Mouse (Mus musculus): ENCODE results near the gene Selenow. TPM values are rescaled to one million over a fixed set of nuclear protein-coding genes. Genes with fewer than 3 reads are reported as not detected.
A peak's percentile ranks its signal among the peaks of the same experiment; 100 is the strongest.

Gene Selenow
- total RNA-seq, 1 experiment from 2014 or later, result 42.8 TPM

GRCm38 (mm10) chr7:15914751-15915150 lies 7.5 kb downstream of the Selenow start:
- no peak for ATAC-seq (replicated peaks; ENCODE audit: insufficient number of reproducible peaks, low FRiP score, low TSS enrichment, poor library complexity, severe bottlenecking)

DNA sequence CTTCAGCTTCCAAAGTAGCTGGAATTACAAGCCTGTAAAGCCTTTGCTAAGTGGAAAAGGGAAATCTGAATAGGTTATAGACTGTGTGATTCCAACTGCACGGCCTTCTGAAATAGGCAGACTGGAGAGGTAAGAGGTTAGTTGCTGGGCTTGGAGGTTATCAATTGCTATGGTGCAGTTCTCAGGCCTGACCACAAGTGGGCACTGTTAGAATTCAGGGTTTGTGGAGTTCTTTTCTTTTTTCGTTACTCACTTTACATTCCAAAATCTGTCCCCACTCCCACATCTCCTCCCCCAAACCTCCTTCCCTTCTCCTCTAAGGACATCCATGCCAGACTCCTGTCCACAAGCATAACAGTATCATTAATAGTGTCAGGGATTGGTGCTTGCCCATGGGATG lies 8.0 kb downstream of the Selenow start:
- ATAC-seq (replicated peaks; ENCODE audit: insufficient number of reproducible peaks, low FRiP score, low TSS enrichment, poor library complexity, severe bottlenecking), result peak; percentile 76

- peak; percentile 46; the same call in 1 of the 2 replicates for ATAC-seq (replicated peaks; ENCODE audit: insufficient number of reproducible peaks, low FRiP score, low TSS enrichment, poor library complexity, severe bottlenecking)
Observed at GRCm38 (mm10) chr7:15912183-15912582, 10.0 kb downstream of the Selenow start.

DNA sequence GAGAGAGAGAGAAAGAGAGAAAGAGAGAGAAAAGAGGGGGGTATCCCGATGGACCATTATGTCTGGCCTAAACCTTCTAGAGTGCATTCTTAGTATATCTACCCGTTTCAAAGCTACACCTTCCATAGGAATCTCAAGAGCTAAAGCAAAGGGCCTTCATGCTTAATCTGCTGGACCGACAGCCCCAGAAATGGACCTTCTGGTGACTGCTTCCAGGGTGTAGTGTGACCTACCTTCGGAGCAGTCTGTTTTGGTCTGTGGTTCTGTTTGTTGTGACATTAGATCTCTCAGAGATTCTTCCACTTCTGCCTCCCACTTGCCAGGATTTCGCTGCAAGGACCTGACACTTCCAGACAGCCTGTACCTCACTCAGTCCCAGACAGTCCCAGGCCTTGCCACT lies 11.7 kb downstream of the Selenow start:
- ATAC-seq (replicated peaks; ENCODE audit: insufficient number of reproducible peaks, low FRiP score, low TSS enrichment, poor library complexity, severe bottlenecking), result no peak

- ATAC-seq (replicated peaks; ENCODE audit: insufficient number of reproducible peaks, low FRiP score, low TSS enrichment, poor library complexity, severe bottlenecking), result no peak
Observed at GRCm38 (mm10) chr7:15907971-15908590, 14.1 kb downstream of the Selenow start.

DNA sequence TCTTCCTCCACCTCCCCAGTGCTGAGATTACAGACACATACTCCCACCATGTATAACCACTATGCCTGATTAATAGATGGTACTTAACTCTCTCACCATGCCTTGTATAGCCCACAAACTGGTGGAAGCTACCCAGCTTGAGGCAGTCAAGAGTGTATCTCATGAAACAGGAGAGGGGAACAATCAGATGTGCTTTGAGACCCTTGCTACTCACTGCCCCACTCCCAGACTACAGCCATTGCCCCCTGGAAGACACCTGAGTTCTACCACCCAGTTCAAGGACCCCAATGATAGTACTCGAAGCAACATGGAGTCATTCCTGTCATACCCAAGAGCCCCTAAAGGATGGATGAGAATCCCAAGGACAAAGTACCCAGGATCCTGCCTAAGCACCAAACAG lies 15.6 kb downstream of the Selenow start:
- ATAC-seq (replicated peaks; ENCODE audit: insufficient number of reproducible peaks, low FRiP score, low TSS enrichment, poor library complexity, severe bottlenecking), result no peak

DNA sequence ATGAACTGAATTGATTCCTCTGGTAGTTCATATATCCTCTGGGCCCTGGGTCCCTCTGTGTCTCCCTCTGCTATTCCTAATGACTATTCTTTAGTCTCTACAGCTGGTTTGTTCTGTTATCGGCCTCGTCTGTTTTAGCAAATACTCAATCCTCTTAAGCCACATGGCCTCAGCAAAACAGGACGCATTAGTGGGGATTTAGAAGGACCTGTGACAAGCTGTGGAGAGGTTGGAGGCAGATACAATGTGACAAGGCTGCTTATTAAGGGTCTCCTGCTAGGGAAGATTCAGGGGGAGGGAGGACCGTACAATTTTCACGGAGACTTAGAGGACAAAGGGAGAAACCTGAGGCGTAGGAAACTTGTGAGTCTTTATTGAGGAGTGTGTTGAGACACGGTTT lies 16.3 kb downstream of the Selenow start:
- no peak for ATAC-seq (replicated peaks; ENCODE audit: insufficient number of reproducible peaks, low FRiP score, low TSS enrichment, poor library complexity, severe bottlenecking)

DNA sequence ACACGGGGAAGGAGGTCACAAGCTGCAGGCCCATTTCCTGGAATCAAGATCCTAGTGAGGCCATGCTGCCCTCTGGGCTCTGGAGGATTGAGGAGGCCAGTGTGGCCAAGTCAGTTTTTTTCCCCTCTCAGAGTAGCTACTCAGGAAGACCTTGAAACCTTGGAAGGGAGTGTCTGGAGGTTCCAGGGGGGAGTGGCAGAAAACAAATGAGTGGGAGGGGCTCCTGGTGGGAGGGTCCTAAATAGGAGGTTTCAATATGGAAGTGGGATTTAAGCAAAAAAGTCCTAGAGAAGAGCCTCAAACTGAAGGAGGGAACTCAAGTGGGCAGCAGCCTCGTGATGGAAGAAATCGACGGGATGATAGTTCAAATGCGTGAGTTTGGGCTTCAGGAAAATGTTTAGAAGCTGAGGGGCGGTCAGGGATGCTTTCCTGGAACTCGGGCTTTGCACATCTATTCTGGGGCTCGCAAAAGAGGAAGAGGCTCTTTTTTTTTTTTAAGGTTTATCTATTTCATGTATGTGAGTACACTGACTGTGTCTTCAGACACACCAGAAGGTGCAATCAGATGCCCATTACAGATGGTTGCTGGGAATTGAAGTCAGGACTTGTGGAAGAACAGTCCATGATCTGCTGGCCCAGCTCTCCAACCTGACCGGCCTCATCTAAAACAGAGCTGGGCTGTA lies 20.7 kb downstream of the Selenow start:
- no peak for ATAC-seq (replicated peaks; ENCODE audit: insufficient number of reproducible peaks, low FRiP score, low TSS enrichment, poor library complexity, severe bottlenecking)

DNA sequence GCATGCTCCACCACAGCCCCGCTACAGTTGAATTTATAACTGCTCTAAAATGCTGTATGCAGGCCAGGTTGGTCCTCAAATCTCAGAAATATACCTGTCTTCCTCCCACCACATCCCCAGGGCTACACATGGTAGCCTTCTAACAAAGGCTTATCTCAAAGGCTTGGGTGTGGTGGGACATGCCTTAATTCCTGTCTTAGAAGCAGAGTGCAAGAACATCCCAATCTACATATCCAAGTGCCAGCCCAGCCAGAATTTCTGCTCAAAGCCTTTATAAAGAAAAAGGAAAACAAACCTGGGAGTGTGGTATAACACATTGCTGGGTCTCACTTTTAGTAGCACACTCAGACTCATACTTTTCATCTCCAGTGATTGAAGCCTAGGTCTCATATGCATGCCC lies 28.0 kb downstream of the Selenow start:
- no peak for ATAC-seq (replicated peaks; ENCODE audit: insufficient number of reproducible peaks, low FRiP score, low TSS enrichment, poor library complexity, severe bottlenecking)

- no peak for ATAC-seq (replicated peaks; ENCODE audit: insufficient number of reproducible peaks, low FRiP score, low TSS enrichment, poor library complexity, severe bottlenecking)
Observed at GRCm38 (mm10) chr7:15884127-15884526, 38.1 kb downstream of the Selenow start.

- no peak for ATAC-seq (replicated peaks; ENCODE audit: insufficient number of reproducible peaks, low FRiP score, low TSS enrichment, poor library complexity, severe bottlenecking)
Observed at GRCm38 (mm10) chr7:15882317-15882716, 39.9 kb downstream of the Selenow start, which contains the start of gene Crxos. Crxos (plus strand) TSS chr7:15882617.

GRCm38 (mm10) chr7:15881831-15882230 lies 40.4 kb downstream of the Selenow start:
- ATAC-seq (replicated peaks; ENCODE audit: insufficient number of reproducible peaks, low FRiP score, low TSS enrichment, poor library complexity, severe bottlenecking), result no peak

DNA sequence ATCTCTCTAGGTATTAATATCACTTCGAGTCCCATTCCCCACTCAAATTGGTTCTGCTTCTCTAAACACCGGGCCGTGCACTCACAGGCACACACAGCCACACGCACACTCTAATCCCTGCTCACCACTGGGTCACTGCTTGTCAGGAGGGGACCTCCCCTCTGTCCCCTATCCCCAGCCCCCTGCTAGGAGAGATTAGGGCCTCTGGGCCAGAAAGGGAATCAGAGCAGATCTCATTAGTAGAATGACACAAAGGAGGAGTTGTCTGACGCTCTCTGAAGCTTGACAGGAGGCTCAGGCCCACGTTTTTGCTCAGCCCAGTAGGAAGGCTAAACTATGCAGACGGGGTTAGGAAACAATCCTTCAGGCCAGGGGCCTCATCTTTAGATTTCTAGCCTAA lies 40.8 kb downstream of the Selenow start:
- no peak for ATAC-seq (replicated peaks; ENCODE audit: insufficient number of reproducible peaks, low FRiP score, low TSS enrichment, poor library complexity, severe bottlenecking)

GRCm38 (mm10) chr7:15879756-15880155 lies 42.4 kb downstream of the Selenow start, which contains the start of gene Crx:
Crx (minus strand) TSS chr7:15879968.
- no peak for ATAC-seq (replicated peaks; ENCODE audit: insufficient number of reproducible peaks, low FRiP score, low TSS enrichment, poor library complexity, severe bottlenecking)

Other genes starting within 250 kb of the Selenow start
- gene Obox5, start 172.3 kb downstream of the Selenow start, total RNA-seq (2017), result not detected in 3 replicates
- not detected in 3 replicates for gene Obox6, start 82.7 kb downstream of the Selenow start, total RNA-seq (2017)
- not detected in 3 replicates for gene Crx, start 42.4 kb downstream of the Selenow start, total RNA-seq (2017)
- not detected in 3 replicates for gene Crxos, start 39.8 kb downstream of the Selenow start, total RNA-seq (2017)
- gene Nop53, start 23.7 kb upstream of the Selenow start, total RNA-seq (2017), result 208 to 319 TPM (median 268 TPM) in 3 replicates
- gene Ehd2, start 45.2 kb upstream of the Selenow start, total RNA-seq (2017), result 0.49 TPM in 1 of 3 replicates, not detected in the others
- 2.2 to 10.0 TPM (median 2.6 TPM) in 3 replicates for gene Bicra, start 125.5 kb upstream of the Selenow start, total RNA-seq (2017)
- gene Zfp541, start 139.4 kb upstream of the Selenow start, total RNA-seq (2017), result 0.11 to 0.29 TPM in 2 of 3 replicates, not detected in the other
- gene Napa, start 176.1 kb upstream of the Selenow start, total RNA-seq (2017), result 46.6 to 76.8 TPM (median 71.5 TPM) in 3 replicates
- gene Kptn, start 197.5 kb upstream of the Selenow start, total RNA-seq (2017), result 9.6 to 18.6 TPM (median 15.9 TPM) in 3 replicates
- gene Slc8a2, start 207.4 kb upstream of the Selenow start, total RNA-seq (2017), result not detected in 3 replicates